Mouse (Mus musculus): Measurements from ENCODE around the gene Isoc2b.
"Not testable (repeated sequence)": the region's sequence is repeated elsewhere in the genome, so short reads cannot be mapped to it uniquely, and the experiment has no call there.

Gene Isoc2b

DNA sequence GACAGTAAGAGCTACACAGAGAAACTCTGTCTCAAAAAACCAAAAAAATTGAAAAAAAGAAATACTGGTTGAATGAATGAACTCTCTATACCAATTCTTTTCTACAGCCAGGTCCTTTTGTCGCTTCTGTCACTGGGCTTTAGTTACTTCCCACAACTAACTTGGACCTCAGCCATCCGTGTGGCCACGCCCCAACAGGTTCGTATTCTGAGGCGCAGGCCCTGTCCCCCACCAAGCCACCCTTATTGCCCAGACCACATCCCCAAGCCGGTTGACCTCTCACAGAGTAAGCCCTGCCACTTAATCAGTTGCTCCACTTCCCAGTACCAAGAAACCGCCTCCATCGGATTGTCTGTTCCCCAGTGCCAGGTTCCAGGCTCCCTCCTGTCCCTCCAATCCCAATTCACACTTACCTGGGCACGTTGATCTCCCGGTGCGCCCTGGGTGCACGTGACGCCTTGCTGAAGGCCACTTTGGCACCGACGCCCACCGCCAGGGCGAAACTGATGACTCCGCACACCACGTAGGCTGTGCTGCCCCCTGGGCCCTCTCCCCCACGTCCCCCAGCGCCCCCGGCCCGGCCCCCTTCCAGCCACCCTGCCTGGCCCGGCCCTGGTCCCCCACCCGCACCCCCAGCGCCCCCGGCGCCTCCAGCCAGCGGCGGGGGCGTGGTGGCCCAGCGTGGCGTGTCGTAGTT lies 34.3 kb downstream of the Isoc2b start:
- no peak for DNase-seq (ENCODE audit: low spot score)

DNA sequence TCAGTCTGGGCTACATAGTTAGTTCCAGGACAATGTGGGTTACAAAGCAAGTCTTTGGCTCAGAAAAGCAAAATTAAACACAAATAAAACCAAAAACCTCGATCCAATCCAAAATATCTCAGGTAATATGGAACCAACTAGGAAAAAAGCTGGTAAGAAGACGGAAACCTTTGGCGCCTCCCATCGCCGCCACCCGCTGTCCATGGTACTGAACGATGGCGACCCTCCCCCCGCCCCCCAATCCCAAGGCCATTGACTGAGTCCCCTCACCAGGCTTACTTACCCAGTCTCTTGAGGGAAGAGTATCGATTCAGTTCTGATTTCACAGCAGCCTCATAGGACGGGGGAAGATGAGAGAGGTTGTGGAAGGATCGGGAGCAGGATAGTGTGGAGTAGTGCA lies 39.6 kb downstream of the Isoc2b start:
- DNase-seq (ENCODE audit: low spot score) = no peak

DNA sequence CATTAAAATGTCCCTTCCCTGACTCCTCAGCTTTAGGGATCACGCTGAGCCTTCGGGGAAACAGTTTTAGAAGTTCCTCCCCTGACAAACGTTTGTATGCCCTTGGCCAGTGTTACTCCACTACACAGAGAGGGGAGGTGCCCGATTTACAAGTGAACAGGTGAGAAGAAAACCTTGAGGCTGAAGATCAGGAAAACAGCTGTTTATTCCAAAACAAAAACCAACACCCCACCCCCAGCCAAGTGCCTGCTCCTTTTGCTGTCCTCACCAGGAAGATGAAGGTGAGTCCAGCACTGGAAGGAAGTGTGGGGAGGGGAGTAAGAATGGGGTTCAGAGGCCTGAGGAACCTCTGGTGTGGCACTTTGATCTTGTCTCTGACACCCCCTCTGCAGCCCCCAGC lies 44.7 kb downstream of the Isoc2b start:
- DNase-seq (ENCODE audit: low spot score) = no peak

DNA sequence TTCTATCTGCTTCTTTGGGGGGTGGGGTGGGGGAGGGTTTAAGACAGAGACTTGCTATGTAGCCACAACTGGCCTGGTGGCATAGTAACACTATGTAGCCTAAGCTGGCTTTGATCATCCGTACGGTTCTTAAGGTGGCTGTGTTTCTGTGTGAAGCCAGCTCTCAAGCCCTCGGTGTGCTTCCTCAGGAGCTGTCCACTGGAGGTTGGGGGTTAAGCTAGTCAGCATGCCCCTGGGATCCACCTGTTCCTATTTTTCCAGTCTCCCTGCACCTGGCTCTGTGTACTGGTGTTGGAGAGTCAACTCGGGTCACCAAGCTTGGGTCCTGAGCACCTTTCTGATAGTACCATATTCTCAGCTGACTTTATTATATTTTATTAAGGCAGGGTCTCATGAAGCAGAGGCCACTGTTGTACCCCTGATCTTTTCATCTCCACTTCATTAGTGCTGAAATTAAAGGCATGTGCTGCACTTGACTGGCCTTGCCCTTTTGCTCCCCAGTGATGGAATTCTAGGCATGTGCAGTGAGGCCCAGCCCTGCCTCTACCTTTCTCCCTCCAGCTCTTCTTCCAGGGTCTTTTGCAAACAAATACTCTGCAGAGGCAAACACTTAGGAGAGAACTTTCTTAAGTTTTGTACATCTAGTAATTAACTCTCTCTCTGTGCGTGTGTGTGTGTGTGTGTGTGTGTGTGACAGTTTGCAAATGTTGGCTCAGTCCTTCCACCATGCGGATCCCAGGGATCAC lies 47.7 kb downstream of the Isoc2b start:
- DNase-seq (ENCODE audit: low spot score) = no peak

DNA sequence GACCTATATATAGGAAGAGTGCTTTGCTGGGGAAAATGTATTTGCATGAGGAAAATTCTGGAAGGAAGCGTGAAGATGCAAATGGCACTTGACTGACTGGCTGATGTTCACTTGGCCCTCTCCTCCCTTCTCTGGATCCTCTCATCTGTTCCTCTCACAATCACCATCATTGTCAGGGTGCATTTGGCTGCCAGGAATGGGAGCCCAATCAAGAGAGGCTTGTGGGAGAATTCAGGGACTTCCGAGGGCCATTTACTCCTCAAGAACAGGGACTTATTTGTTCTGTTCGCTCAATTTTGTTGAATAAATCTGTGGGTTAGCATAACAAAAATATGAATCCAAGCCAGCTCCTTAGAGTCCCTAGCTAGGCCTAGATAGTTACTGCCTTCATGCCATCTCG lies 48.4 kb downstream of the Isoc2b start:
- DNase-seq (ENCODE audit: low spot score) = no peak

DNA sequence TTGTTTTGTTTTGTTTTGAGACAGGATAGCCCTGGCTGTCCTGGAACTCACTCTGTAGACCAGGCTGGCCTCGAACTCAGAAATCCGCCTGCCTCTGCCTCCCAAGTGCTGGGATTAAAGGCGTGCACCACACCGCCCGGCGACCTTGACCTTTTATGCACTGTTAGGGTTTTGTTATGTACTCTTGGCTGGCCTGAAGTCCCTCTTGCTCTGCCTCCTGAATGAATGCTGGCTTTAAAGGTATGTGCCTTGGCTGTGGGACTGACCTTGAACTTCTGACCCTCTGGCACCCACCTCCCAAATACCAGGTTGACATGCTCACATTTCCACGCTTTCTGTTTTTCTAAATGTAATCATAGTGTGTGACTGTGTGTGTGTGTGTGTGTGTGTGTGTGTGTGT lies 49.1 kb downstream of the Isoc2b start:
- not testable (repeated sequence) for DNase-seq (ENCODE audit: low spot score)

DNA sequence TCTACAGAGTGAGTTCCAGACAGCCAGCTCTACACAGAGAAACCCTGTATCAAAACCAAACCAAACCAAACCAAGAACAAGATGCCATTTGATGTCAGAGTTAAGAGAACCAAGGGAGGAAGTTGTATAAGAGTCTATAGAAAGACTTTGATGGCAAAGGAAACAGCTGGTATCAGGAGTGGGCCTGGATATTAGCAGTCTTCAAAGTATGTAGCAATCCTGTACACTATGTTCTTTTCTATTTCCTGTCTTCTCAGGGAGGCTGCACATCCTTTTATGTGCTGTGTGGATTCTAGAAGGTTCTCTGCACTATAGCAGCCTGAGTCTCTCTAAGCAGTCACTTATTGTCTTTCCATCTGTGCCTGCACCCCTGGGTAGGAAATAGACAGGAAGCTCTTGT lies 53.5 kb downstream of the Isoc2b start:
- DNase-seq (ENCODE audit: low spot score) = no peak

DNA sequence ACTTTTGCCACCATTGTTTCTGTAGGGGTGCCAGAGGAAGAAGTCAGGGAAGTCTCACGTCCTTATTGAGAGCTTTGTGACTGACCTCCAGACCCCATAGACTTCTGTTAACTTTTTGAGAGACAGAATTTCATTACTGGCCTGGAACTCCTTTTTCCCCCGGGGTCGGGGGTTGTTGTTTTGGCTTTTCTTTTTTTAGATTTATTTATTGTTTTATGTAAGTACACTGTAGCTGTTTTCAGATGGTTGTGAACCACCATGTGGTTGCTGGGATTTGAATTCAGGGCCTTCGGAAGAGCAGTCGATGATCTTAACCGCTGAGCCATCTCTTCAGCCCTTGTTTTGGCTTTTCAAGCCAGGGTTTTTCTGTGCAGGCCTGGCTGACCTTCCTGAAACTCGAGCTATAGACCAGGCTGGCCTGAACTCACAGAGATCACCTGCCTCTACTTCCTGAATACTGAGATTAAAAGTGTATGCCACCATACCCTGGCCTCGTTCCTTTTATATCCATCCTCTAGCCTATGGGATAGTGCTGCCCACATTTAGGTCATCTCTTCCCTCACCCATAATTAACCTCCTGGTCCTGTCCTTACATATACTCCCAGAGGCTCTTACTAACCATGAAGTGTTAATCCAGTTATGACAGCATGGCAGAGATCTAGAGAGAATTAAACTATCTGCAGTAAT lies 56.8 kb downstream of the Isoc2b start:
- no peak for DNase-seq (ENCODE audit: low spot score)

DNA sequence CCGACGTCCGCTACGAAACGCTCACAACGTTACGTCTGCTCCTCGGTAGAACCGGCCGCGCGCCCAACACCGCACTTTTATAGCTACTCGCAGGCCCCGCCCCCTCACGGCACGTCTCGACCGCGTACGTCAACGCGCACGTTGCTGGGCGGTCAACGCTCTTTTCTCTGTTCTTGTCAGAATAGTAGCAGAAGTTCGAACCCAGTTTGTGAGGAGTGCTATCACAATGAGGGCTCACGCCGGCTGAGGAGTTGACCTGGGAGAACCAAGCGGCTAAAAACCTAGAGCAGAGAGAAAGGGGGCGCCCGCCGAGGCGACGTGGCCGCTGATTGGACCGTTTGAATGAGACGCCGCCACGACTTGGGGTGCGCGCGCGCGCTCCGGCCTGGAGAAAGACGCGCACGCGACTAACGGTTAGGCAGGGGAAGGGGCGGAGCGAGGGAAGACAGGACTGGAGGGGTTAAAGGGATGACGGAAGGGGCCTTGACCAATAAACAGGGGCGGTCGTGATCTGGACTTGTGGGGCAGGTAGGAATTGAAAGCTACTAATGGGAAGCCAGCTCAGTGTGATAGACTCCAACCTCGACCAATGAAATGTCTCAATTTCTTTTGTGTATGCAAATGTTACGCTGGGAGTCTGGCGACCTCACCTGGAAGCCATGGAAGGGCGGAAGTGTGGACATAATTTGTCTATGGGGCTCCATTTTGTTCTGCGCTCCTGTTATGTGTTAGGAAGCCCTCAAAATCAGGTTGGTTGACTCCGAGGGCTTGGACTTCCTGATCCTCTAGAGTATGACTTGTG lies 57.6 kb downstream of the Isoc2b start, which contains the start of gene Ube2s:
Ube2s (minus strand) TSS at position 288 of the 802 bp plus-strand sequence.
- DNase-seq (ENCODE audit: low spot score) = peak; percentile 100

DNA sequence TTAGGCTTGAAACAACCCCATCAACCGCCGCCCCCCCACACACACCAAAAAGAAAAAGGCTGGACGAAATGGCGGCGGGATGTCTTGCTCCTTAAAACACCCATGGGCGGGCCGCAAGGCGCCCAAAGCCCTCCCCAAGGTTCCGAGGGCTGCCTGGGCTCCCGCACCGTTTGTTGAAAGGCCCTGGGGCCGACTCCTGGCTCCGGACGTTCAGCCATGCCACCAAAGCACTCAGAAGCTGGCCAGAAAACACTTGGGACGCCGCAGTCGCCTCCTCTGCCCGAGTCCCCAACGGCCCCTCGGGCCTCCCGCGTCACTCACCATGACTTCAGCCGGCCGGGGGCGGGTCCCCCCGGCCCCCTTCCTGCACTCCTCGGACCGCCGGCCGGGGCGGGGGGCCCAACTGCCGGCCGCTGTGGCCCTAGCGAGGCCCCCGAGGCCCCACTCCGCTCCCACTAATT lies 58.2 kb downstream of the Isoc2b start:
- peak; percentile 41 for DNase-seq (ENCODE audit: low spot score)

DNA sequence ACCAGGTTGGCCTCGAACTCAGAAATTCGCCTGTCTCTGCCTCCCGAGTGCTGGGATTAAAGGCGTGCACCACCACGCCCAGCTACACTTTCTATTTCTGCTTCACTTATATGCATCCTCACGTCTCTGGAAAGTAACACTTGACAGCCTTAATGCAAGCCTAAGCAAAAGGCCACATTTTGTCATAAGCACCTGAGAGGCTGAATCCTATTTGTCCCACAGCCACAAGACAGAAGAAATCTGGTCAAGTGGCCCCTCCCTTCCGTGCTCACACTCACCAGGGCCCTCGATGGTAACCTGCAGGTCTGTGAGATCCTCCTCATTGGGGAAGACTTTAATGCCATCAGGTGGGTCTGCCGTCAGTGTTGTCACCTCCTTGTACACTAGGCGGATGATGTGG lies 58.9 kb downstream of the Isoc2b start:
- DNase-seq (ENCODE audit: low spot score) = not testable (repeated sequence)

DNA sequence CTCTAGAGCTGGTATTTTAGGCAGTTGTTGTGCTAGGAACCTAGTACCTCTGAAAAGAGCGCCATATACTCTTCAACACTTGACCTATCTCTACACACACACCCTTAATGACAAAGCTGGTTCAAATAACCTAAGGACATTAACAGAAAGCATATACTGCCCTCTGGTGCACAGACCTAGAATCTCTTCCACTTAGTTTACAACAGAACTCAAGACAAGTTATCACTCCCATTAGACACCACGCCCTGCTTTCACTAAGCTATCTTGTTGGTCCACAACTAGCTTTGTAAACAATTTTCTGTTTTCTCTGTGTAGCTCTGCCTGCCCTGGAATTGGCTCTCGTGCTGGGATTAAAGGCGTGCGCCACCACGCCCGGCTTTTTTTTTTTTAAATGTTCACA lies 63.3 kb downstream of the Isoc2b start:
- DNase-seq (ENCODE audit: low spot score) = peak; percentile 48

DNA sequence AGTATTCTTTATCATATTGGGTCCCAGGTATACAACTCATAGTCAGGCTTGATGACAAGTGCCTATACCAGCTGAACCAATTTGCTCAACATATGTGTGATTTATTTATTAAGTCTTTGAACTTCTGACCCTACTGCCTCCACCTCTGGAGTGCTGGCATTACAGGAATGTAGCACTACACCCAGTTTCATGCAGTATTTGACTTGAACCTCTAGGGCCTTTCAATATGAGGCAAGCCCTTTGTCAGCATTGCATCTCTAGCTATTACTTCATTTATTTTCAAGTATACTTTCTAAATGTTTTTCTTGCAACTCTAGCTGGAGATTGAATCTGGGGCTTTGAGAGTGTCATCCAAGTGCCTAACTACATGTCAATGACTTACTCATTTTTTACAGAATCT lies 67.8 kb downstream of the Isoc2b start:
- DNase-seq (ENCODE audit: low spot score) = no peak

DNA sequence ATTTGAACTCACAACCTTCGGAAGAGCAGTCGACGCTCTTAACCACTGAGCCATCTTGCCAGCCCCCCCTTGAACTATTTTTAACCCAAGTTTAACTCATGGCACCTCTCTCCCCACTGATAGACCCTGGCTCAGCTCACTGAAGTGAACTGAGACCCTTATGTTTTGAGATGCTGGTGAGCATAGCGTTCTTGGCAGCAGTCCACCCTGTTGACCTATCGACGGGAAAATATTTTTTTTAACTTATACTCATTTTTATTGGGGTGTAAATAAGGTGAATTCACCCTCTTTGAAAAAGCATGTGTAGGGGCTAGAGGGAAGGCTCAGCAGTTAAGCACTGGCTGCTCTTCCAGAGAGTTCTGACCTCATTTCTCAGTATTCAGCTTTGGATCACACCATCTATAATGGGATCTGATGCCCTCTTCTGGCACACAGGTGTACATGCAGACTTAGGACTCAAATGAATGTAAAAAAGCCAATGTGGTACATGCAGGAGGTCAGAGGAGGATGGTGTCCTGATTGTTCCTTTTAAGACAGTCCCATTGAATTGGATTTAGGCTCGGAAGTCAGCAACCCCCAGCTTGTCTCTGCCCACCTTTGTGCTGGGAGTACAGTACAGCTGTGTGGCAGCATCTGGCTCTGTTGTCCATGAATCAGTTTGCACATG lies 74.2 kb downstream of the Isoc2b start:
- peak; percentile 63 for DNase-seq (ENCODE audit: low spot score)
